Mouse (Mus musculus): ENCODE results near the gene Nuak2.

DNA sequence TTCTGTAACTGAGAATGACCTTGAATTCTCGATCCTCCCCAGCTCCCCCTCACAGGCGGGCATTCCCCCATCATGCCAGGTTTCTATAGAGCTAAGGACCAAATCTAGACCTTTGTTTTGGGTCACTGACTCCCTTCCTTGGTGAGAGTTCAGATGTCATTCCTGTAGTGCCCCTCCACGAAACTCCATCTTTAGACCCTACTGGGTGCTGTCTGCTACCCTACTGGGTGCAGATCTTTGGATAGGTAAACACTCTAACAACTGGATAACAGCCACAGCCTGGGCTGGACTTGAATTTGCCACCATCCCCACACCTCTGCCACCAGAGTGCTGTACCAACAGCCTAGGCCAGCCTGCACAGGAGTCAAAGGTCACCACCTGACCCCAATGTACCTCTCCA is 26.6 kb downstream of the Nuak2 start:
- TF ChIP-seq GATA1 (IDR thresholded peaks at IDR 0.05; ENCODE audit: borderline replicate concordance, low read length) (no peak), FLI1 (IDR thresholded peaks at IDR 0.05; ENCODE audit: low read length) (no peak)

All from megakaryocyte, embryonic 14.5 days (primary cell).